11 mouse cellular contexts compared by ENCODE assay signal in the genomic region with DNA sequence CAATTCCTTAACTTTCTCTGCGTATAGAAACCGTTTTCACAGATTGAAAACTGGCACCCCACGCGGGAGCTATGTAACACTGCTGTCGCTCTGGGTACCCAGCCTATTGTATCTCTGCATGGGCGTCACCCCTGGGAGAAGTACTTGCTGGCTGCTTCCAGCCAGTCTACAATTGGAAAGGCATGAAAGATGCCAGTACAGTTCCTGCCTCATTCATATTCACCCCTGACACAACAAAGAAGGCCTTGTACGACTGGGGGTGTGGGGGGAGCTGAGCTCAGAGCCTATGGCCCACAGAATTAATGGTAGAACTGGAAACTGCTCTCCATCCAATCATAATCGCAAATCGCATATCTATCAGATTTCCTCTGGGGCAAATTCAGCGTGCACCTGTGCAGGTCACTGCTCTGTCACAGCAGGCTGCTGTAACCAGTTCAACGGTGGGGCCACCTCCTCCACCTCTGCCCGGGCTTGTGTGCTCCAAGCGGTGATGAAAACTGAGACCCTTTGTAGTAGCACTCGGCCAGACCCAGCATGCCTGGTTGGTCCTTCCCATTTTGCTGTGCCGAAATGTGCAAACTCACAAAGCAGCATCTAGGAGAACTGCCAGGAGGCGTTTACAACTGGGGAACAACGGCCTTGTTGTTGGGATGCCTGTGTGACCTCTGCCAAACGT. TPM values are rescaled to one million over a fixed set of nuclear protein-coding genes. Genes with fewer than 3 reads are reported as not detected.
DNase-seq lines count a peak whose midpoint lies in the region; ATAC-seq and TF ChIP-seq lines count a peak whose summit lies in the region.
"Had no signal": no experiment of that assay in that cellular context is flagged by ENCODE, and none has a peak within 500 bp of the region (broad histone marks: within the 10 kb centered on the region; RNA-seq: fewer than 3 reads in every experiment).

No protein-coding gene starts in this region.

- H3K27ac ChIP-seq in kidney, postnatal 0 days = peak overlapping the region; percentile 47; the same call in 1 of the 2 replicates
- peak overlapping the region; percentile 24 for H3K27ac ChIP-seq in hindbrain, embryonic 10.5 days
- no peak overlapping the region for H3K27ac ChIP-seq in stomach, embryonic 15.5 days

- DNase-seq in kidney, postnatal 0 days (ENCODE audit: low spot score) = no peak
- no peak for DNase-seq in kidney, adult 8-10 months
- DNase-seq in hindbrain, embryonic 10.5 days (ENCODE audit: low spot score) = peak; percentile 12
- DNase-seq in left cerebral cortex, postnatal 36 days (ENCODE audit: low spot score in 2 of 2) = peak; percentile 26 to 44
- DNase-seq in testis, postnatal 14 days (ENCODE audit: low spot score) = no peak
- no peak for DNase-seq in T-cell, adult 2 months (ENCODE audit: low spot score)
- DNase-seq in thymus, postnatal 10 days (ENCODE audit: low spot score in 2 of 2) = no peak

- no peak overlapping the region for H3K4me3 ChIP-seq in kidney, postnatal 0 days (replicated peaks; ENCODE audit: low read depth, low read length)
- no peak overlapping the region for H3K4me3 ChIP-seq in hindbrain, embryonic 10.5 days
- H3K4me3 ChIP-seq in stomach, embryonic 15.5 days (replicated peaks) = no peak overlapping the region

- ATAC-seq in kidney, postnatal 0 days (replicated peaks; ENCODE audit: low FRiP score, low read depth) = peak; percentile 66; the same call in 1 of the 2 replicates
- ATAC-seq in stomach, embryonic 15.5 days (ENCODE audit: insufficient read depth, low FRiP score, low read depth) = peak; percentile 65

- H3K36me3 ChIP-seq in kidney, postnatal 0 days (ENCODE audit: insufficient read depth, low read length) = peaks cover 11% of the 10 kb centered on the region
- peaks cover 17% of the 10 kb centered on the region for H3K36me3 ChIP-seq in hindbrain, embryonic 10.5 days
- 0 out of 2 replicates have a peak, but pooled peaks cover 7% of the 10 kb centered on the region for H3K36me3 ChIP-seq in stomach, embryonic 15.5 days

- no peak overlapping the region for H3K9ac ChIP-seq in kidney, postnatal 0 days (ENCODE audit: low read depth, low read length)
- no peak overlapping the region for H3K9ac ChIP-seq in stomach, embryonic 15.5 days

- H3K9me3 ChIP-seq in kidney, postnatal 0 days (replicated peaks; ENCODE audit: low read length) = no peaks in the 10 kb centered on the region
- H3K9me3 ChIP-seq in hindbrain, embryonic 10.5 days = no peaks in the 10 kb centered on the region
- no peaks in the 10 kb centered on the region for H3K9me3 ChIP-seq in stomach, embryonic 15.5 days

- intact Hi-C loops in left cerebral cortex, postnatal 36 days (cut with DNase I) = no loop called here

- H3K4me2 ChIP-seq in kidney, postnatal 0 days (ENCODE audit: low read length) = no peak overlapping the region
- H3K4me2 ChIP-seq in stomach, embryonic 15.5 days = no peak overlapping the region

- WGBS in kidney, postnatal 0 days = 59% methylated on average over 18 of the region's 18 CpGs
- WGBS in hindbrain, embryonic 10.5 days = 71% methylated on average over 18 of the region's 18 CpGs
- 70% methylated on average over 18 of the region's 18 CpGs for WGBS in stomach, embryonic 15.5 days

- TF ChIP-seq CTCF in kidney, postnatal 0 days (IDR thresholded peaks at IDR 0.05; ENCODE audit: low read depth) = no peak

- H3K4me1 ChIP-seq in kidney, postnatal 0 days (replicated peaks; ENCODE audit: insufficient read depth, low read length) = no peaks in the 10 kb centered on the region
- peaks cover 7% of the 10 kb centered on the region; the same call in 1 of the 2 replicates for H3K4me1 ChIP-seq in hindbrain, embryonic 10.5 days (replicated peaks)
- H3K4me1 ChIP-seq in stomach, embryonic 15.5 days = no peaks in the 10 kb centered on the region

- H3K27me3 ChIP-seq in kidney, postnatal 0 days (ENCODE audit: insufficient read depth, low read length) = no peaks in the 10 kb centered on the region
- H3K27me3 ChIP-seq in hindbrain, embryonic 10.5 days (ENCODE audit: insufficient read depth, poor library complexity, severe bottlenecking) = no peaks in the 10 kb centered on the region
- H3K27me3 ChIP-seq in stomach, embryonic 15.5 days (replicated peaks) = no peaks in the 10 kb centered on the region

RNA-seq across cellular contexts. Expression of a gene that starts 25.2 kb away (rescaled TPM):
- 65.8 and 66.1 TPM in 2 replicates for polyA plus RNA-seq in kidney, postnatal 0 days (2015; fragmentation: Nextera tagmentation; extraction: Ambion mirVana)
- polyA plus RNA-seq in hindbrain, embryonic 10.5 days (2016; fragmentation: Nextera tagmentation; extraction: Ambion mirVana) = 40.2 and 40.5 TPM in 2 replicates
- 10 to 100 TPM; 21.6 to 23.2 TPM for total RNA-seq in left cerebral cortex, postnatal 36 days (2021)
- polyA plus RNA-seq in stomach, embryonic 15.5 days (2015; fragmentation: Nextera tagmentation; extraction: Ambion mirVana) = 45.9 and 46.1 TPM in 2 replicates

RNA-seq across cellular contexts. Expression of a gene that starts 37.1 kb away (rescaled TPM):
- 225 and 228 TPM in 2 replicates for polyA plus RNA-seq in kidney, postnatal 0 days (2015; fragmentation: Nextera tagmentation; extraction: Ambion mirVana)
- polyA plus RNA-seq in hindbrain, embryonic 10.5 days (2016; fragmentation: Nextera tagmentation; extraction: Ambion mirVana) = 73.4 and 74.3 TPM in 2 replicates
- total RNA-seq in left cerebral cortex, postnatal 36 days (2021) = 10 to 100 TPM; 78.8 to 80.8 TPM
- polyA plus RNA-seq in stomach, embryonic 15.5 days (2015; fragmentation: Nextera tagmentation; extraction: Ambion mirVana) = 90.0 and 103 TPM in 2 replicates

RNA-seq across cellular contexts. Expression of a gene that starts 46.7 kb away (rescaled TPM):
- 209 and 211 TPM in 2 replicates for polyA plus RNA-seq in kidney, postnatal 0 days (2015; fragmentation: Nextera tagmentation; extraction: Ambion mirVana)
- polyA plus RNA-seq in hindbrain, embryonic 10.5 days (2016; fragmentation: Nextera tagmentation; extraction: Ambion mirVana) = 183 and 185 TPM in 2 replicates
- total RNA-seq in left cerebral cortex, postnatal 36 days (2021) = 10 to 100 TPM; 73.6 to 77.1 TPM
- 177 and 185 TPM in 2 replicates for polyA plus RNA-seq in stomach, embryonic 15.5 days (2015; fragmentation: Nextera tagmentation; extraction: Ambion mirVana)

RNA-seq across cellular contexts. Expression of a gene that starts 53.7 kb away (rescaled TPM):
- 0.17 TPM in 1 of 2 replicates, not detected in the other for polyA plus RNA-seq in kidney, postnatal 0 days (2015; fragmentation: Nextera tagmentation; extraction: Ambion mirVana)
- not detected in 2 replicates for polyA plus RNA-seq in hindbrain, embryonic 10.5 days (2016; fragmentation: Nextera tagmentation; extraction: Ambion mirVana)
- not detected for total RNA-seq in left cerebral cortex, postnatal 36 days (2021)
- not detected in 2 replicates for polyA plus RNA-seq in stomach, embryonic 15.5 days (2015; fragmentation: Nextera tagmentation; extraction: Ambion mirVana)
- total RNA-seq: hematopoietic stem cell, adult 5-6 weeks; MEL had no signal
- polyA plus RNA-seq: stomach, embryonic 14.5 days had no signal

Comparison
In these comparisons a context has a peak if more than half of its experiments do, and no peak if none do; other contexts are left out.
1. DNase-seq: peak in hindbrain, embryonic 10.5 days (single experiment) and left cerebral cortex, postnatal 36 days (2 of 2); none in kidney, postnatal 0 days (single experiment), kidney, adult 8-10 months (0 of 2), testis, postnatal 14 days (single experiment), T-cell, adult 2 months (single experiment) and thymus, postnatal 10 days (0 of 2).